In genomic region chr11:8574562-8574961, GRCm38 (mm10) we compare ENCODE assay signal across 19 mouse cellular contexts.
DNase-seq lines count a peak whose midpoint lies in the region; ATAC-seq lines count a peak whose summit lies in the region.
"Had no signal": no experiment of that assay in that cellular context is flagged by ENCODE, and none has a peak within 500 bp of the region (broad histone marks: within the 10 kb centered on the region; RNA-seq: fewer than 3 reads in every experiment).

No protein-coding gene starts in this region.

- DNase-seq in forebrain, embryonic 10.5 days (ENCODE audit: extremely low spot score, low spot score): no peak
- DNase-seq in forebrain, embryonic 14.5 days (ENCODE audit: low spot score): no peak
- DNase-seq in liver, embryonic 11.5 days (ENCODE audit: low spot score): no peak
- no peak for DNase-seq in urinary bladder, postnatal 4 days (ENCODE audit: low spot score in 2 of 2)
- no peak for DNase-seq in heart, postnatal 14 days
- DNase-seq: adrenal gland, adult 8-10 months; cerebellum, adult 18-20 months; cerebellum, postnatal 36 days; forebrain, postnatal 0 days; heart, adult 2 months; kidney, adult 11 months; kidney, postnatal 36 days had no signal

- intact Hi-C loops in heart, postnatal 14 days (cut with DNase I): no loop called here

- WGBS in forebrain, embryonic 10.5 days: 81% methylated on average over 6 of the region's 6 CpGs
- WGBS in forebrain, embryonic 14.5 days: 68% methylated on average over 6 of the region's 6 CpGs
- 69% methylated on average over 6 of the region's 6 CpGs for WGBS in liver, embryonic 16.5 days (ENCODE audit: insufficient replicate concordance)
- 83% methylated on average over 6 of the region's 6 CpGs for WGBS in liver, embryonic 11.5 days
- WGBS in stomach, embryonic 15.5 days: 83% methylated on average over 6 of the region's 6 CpGs

- no peaks in the 10 kb centered on the region for H3K27me3 ChIP-seq in forebrain, embryonic 10.5 days (ENCODE audit: poor library complexity, severe bottlenecking)
- no peaks in the 10 kb centered on the region for H3K27me3 ChIP-seq in forebrain, embryonic 14.5 days (replicated peaks; ENCODE audit: control insufficient read depth, insufficient read depth, low read length)
- H3K27me3 ChIP-seq in liver, embryonic 16.5 days (ENCODE audit: control insufficient read depth, insufficient read depth, low read depth, low read length): no peaks in the 10 kb centered on the region
- no peaks in the 10 kb centered on the region for H3K27me3 ChIP-seq in liver, embryonic 11.5 days (replicated peaks; ENCODE audit: control insufficient read depth, insufficient read depth, low read length)
- H3K27me3 ChIP-seq in stomach, embryonic 15.5 days (replicated peaks): no peaks in the 10 kb centered on the region
- H3K27me3 ChIP-seq: embryonic facial prominence, embryonic 12.5 days had no signal

- no peak overlapping the region for H3K9ac ChIP-seq in forebrain, embryonic 14.5 days (ENCODE audit: low read length)
- no peak overlapping the region for H3K9ac ChIP-seq in liver, embryonic 16.5 days (ENCODE audit: low read depth, low read length)
- no peak overlapping the region for H3K9ac ChIP-seq in liver, embryonic 11.5 days (ENCODE audit: low read depth, low read length)
- no peak overlapping the region for H3K9ac ChIP-seq in stomach, embryonic 15.5 days
- H3K9ac ChIP-seq: embryonic facial prominence, embryonic 12.5 days; forebrain, postnatal 0 days; hindbrain, embryonic 14.5 days had no signal

- H3K4me3 ChIP-seq in forebrain, embryonic 10.5 days: no peak overlapping the region
- no peak overlapping the region for H3K4me3 ChIP-seq in forebrain, embryonic 14.5 days (ENCODE audit: low read depth, low read length)
- no peak overlapping the region for H3K4me3 ChIP-seq in liver, embryonic 16.5 days (ENCODE audit: low read depth, low read length)
- no peak overlapping the region for H3K4me3 ChIP-seq in liver, embryonic 11.5 days (ENCODE audit: low read depth, low read length)
- no peak overlapping the region for H3K4me3 ChIP-seq in stomach, embryonic 15.5 days (replicated peaks)
- H3K4me3 ChIP-seq: embryonic facial prominence, embryonic 12.5 days; heart, adult 2 months had no signal

- H3K4me1 ChIP-seq in forebrain, embryonic 10.5 days: peaks cover 41% of the 10 kb centered on the region
- peaks cover 3% of the 10 kb centered on the region for H3K4me1 ChIP-seq in forebrain, embryonic 14.5 days (ENCODE audit: control insufficient read depth, insufficient read depth, low read length)
- peaks cover under 1% of the 10 kb centered on the region; the same call in 1 of the 2 replicates for H3K4me1 ChIP-seq in liver, embryonic 16.5 days (ENCODE audit: control insufficient read depth, low read depth, low read length)
- H3K4me1 ChIP-seq in liver, embryonic 11.5 days (replicated peaks; ENCODE audit: control insufficient read depth, insufficient read depth, low read length): no peaks in the 10 kb centered on the region; the same call in 1 of the 2 replicates
- H3K4me1 ChIP-seq in stomach, embryonic 15.5 days: peaks cover 18% of the 10 kb centered on the region

- no peaks in the 10 kb centered on the region for H3K9me3 ChIP-seq in forebrain, embryonic 10.5 days
- H3K9me3 ChIP-seq in forebrain, embryonic 14.5 days (replicated peaks; ENCODE audit: control insufficient read depth, low read length): no peaks in the 10 kb centered on the region
- H3K9me3 ChIP-seq in liver, embryonic 16.5 days (replicated peaks; ENCODE audit: control insufficient read depth, low read length): no peaks in the 10 kb centered on the region
- no peaks in the 10 kb centered on the region for H3K9me3 ChIP-seq in liver, embryonic 11.5 days (ENCODE audit: control insufficient read depth, low read length)
- H3K9me3 ChIP-seq in stomach, embryonic 15.5 days: no peaks in the 10 kb centered on the region
- H3K9me3 ChIP-seq: embryonic facial prominence, embryonic 12.5 days had no signal

- ATAC-seq in forebrain, embryonic 14.5 days: no peak
- ATAC-seq in liver, embryonic 16.5 days (ENCODE audit: low read depth): no peak
- ATAC-seq in liver, embryonic 11.5 days (replicated peaks; ENCODE audit: low FRiP score): no peak
- peak; percentile 34 for ATAC-seq in common myeloid progenitor, adult 5-6 weeks (replicated peaks; ENCODE audit: low read depth, poor library complexity, severe bottlenecking)
- no peak for ATAC-seq in stomach, embryonic 15.5 days (ENCODE audit: insufficient read depth, low FRiP score, low read depth)
- ATAC-seq: CD4-positive, CD25-positive, alpha-beta regulatory T cell, adult 4 months; forebrain, postnatal 0 days had no signal

- H3K27ac ChIP-seq in forebrain, embryonic 10.5 days: 0 out of 2 replicates have a peak overlapping the region, but pooled peaks have one; percentile 11
- H3K27ac ChIP-seq in forebrain, embryonic 14.5 days (ENCODE audit: low read depth, low read length): no peak overlapping the region
- peak overlapping the region; percentile 22; the same call in 1 of the 2 replicates for H3K27ac ChIP-seq in liver, embryonic 16.5 days (ENCODE audit: low read length)
- no peak overlapping the region for H3K27ac ChIP-seq in liver, embryonic 11.5 days (ENCODE audit: low read depth, low read length)
- H3K27ac ChIP-seq in stomach, embryonic 15.5 days: peak overlapping the region; percentile 67; the same call in 1 of the 2 replicates
- H3K27ac ChIP-seq: embryonic facial prominence, embryonic 12.5 days; heart, adult 2 months; hindbrain, embryonic 14.5 days had no signal

- H3K36me3 ChIP-seq in forebrain, embryonic 10.5 days (replicated peaks): peaks cover 24% of the 10 kb centered on the region
- H3K36me3 ChIP-seq in forebrain, embryonic 14.5 days (ENCODE audit: control insufficient read depth, insufficient read depth, low read length): no peaks in the 10 kb centered on the region
- H3K36me3 ChIP-seq in liver, embryonic 16.5 days (ENCODE audit: control insufficient read depth, insufficient read depth): no peaks in the 10 kb centered on the region
- no peaks in the 10 kb centered on the region for H3K36me3 ChIP-seq in liver, embryonic 11.5 days (ENCODE audit: control insufficient read depth, insufficient read depth, low read length)
- no peaks in the 10 kb centered on the region for H3K36me3 ChIP-seq in stomach, embryonic 15.5 days

- no peak overlapping the region for H3K4me2 ChIP-seq in forebrain, embryonic 14.5 days (ENCODE audit: low read length)
- H3K4me2 ChIP-seq in liver, embryonic 16.5 days (ENCODE audit: low read depth, low read length): no peak overlapping the region
- no peak overlapping the region for H3K4me2 ChIP-seq in liver, embryonic 11.5 days
- H3K4me2 ChIP-seq in stomach, embryonic 15.5 days: no peak overlapping the region
- H3K4me2 ChIP-seq: embryonic facial prominence, embryonic 12.5 days; hindbrain, embryonic 14.5 days; midbrain, embryonic 11.5 days had no signal

Comparison
In these comparisons a context has a peak if more than half of its experiments do, and no peak if none do; other contexts are left out.
1. H3K27ac ChIP-seq: peak in forebrain, embryonic 10.5 days (single experiment), liver, embryonic 16.5 days (single experiment) and stomach, embryonic 15.5 days (single experiment); none in forebrain, embryonic 14.5 days (single experiment) and liver, embryonic 11.5 days (single experiment).